Mouse (Mus musculus) stomach, embryonic 15.5 days (tissue): ENCODE results near the gene Mcm8. TPM values are rescaled to one million over a fixed set of nuclear protein-coding genes. Genes with fewer than 3 reads are reported as not detected.
A peak's percentile ranks its signal among the peaks of the same experiment; 100 is the strongest.

Source experiments
- ATAC-seq: fragments of 200-750 bp; cut with Nextera tagmentation; 2 replicates; pipeline ENCODE4 v1.8.0; 2017; ENCODE audit warnings: low read depth, moderate number of reproducible peaks, moderate TSS enrichment; ENCODE audit not compliant: insufficient read depth, low FRiP score
- H3K27ac ChIP-seq: fragments of 300-500 bp; sonication (generic); 2 replicates; pipeline ENCODE4 v1.5.1; 2015; ENCODE audit warnings: mild to moderate bottlenecking, inconsistent platforms
- H3K27me3 ChIP-seq: fragments of 300-500 bp; sonication (generic); replicated peaks from 2 replicates; pipeline ENCODE4 v1.6.1; 2015; ENCODE audit warnings: inconsistent platforms
- H3K36me3 ChIP-seq: fragments of 300-500 bp; sonication (generic); 2 replicates; pipeline ENCODE4 v1.6.1; 2015; ENCODE audit warnings: inconsistent platforms
- H3K4me1 ChIP-seq: fragments of 300-500 bp; sonication (generic); 2 replicates; pipeline ENCODE4 v1.6.1; 2015; ENCODE audit warnings: inconsistent platforms
- H3K4me2 ChIP-seq: fragments of 300-500 bp; sonication (generic); 2 replicates; pipeline ENCODE4 v1.6.1; 2015; ENCODE audit warnings: mild to moderate bottlenecking, inconsistent platforms
- H3K4me3 ChIP-seq: fragments of 300-500 bp; sonication (generic); replicated peaks from 2 replicates; pipeline ENCODE4 v1.5.1; 2015; ENCODE audit warnings: inconsistent platforms
- H3K9ac ChIP-seq: fragments of 300-500 bp; sonication (generic); 2 replicates; pipeline ENCODE4 v1.6.1; 2015; ENCODE audit warnings: inconsistent platforms
- H3K9me3 ChIP-seq: fragments of 300-500 bp; sonication (generic); 2 replicates; pipeline ENCODE4 v1.6.1; 2016; ENCODE audit warnings: inconsistent platforms
- WGBS: fragments of 180-500 bp; shearing (Covaris S2); methylation state at CpG from one replicate; pipeline ENCODE4 v1.1.7; 2015; 5-methylcytosine and 5-hydroxymethylcytosine counted together
- polyA plus RNA-seq: library from polyadenylated mRNA; unstranded; fragments of >200 nt; fragmentation: Nextera tagmentation; extraction: Ambion mirVana; gene quantifications from 2 replicates; pipeline ENCODE4 v1.2.1, GENCODE M21; 2015

Mcm8 gene
- polyA plus RNA-seq, 1 experiment from 2014 or later = 12.2 TPM

- Histone ChIP-seq H3K4me3 (peak overlapping the region; percentile 50), H3K36me3 (no peaks in the 10 kb centered on the region), H3K4me1 (peaks cover 8% of the 10 kb centered on the region), H3K27me3 (peaks cover 30% of the 10 kb centered on the region), H3K4me2 (peak overlapping the region; percentile 98), H3K9ac (no peak overlapping the region), H3K27ac (no peak overlapping the region), H3K9me3 (no peaks in the 10 kb centered on the region)
- whole genome bisulfite sequencing = under 1% methylated on average over 58 of the region's 58 CpGs
- peak; percentile 57 for ATAC-seq
Observed at GRCm38 (mm10) chr2:132879261-132880044, 63.5 kb downstream of the Mcm8 start.

GRCm38 (mm10) chr2:132880844-132881645 is 65.1 kb downstream of the Mcm8 start, which contains the start of gene Lrrn4:
Lrrn4 (minus strand) TSS chr2:132880891.
- Histone ChIP-seq H3K9ac (no peak within 1 kb of the TSS), H3K9me3 (no peaks in the 10 kb centered on the region), H3K4me1 (peaks cover 8% of the 10 kb centered on the region), H3K36me3 (no peaks in the 10 kb centered on the region), H3K27me3 (peaks cover 30% of the 10 kb centered on the region), H3K4me2 (peak within 1 kb of the TSS; percentile 98), H3K4me3 (peak within 1 kb of the TSS; percentile 50), H3K27ac (no peak within 1 kb of the TSS)
- 13% methylated on average over 12 of the region's 12 CpGs for WGBS
- no peak for ATAC-seq

- no peak overlapping the region for H3K9ac ChIP-seq
- H3K36me3 ChIP-seq = no peaks in the 10 kb centered on the region
- H3K4me3 ChIP-seq = no peak overlapping the region
- no peak overlapping the region for H3K4me2 ChIP-seq
- peaks cover 17% of the 10 kb centered on the region for H3K27me3 ChIP-seq
- H3K9me3 ChIP-seq = no peaks in the 10 kb centered on the region
- no peak overlapping the region for H3K27ac ChIP-seq
- peaks cover 3% of the 10 kb centered on the region for H3K4me1 ChIP-seq
- ATAC-seq = 0 out of 2 replicates have a peak, but pooled peaks have one; percentile 18
- WGBS = 38% methylated on average over 8 of the region's 8 CpGs
Observed at GRCm38 (mm10) chr2:132884303-132884967, 68.5 kb downstream of the Mcm8 start.

GRCm38 (mm10) chr2:132885312-132885711 is 69.4 kb downstream of the Mcm8 start:
- no peaks in the 10 kb centered on the region; the same call in 1 of the 2 replicates for H3K4me1 ChIP-seq
- peaks cover 11% of the 10 kb centered on the region; the same call in 1 of the 2 replicates for H3K27me3 ChIP-seq
- H3K9ac ChIP-seq = no peak overlapping the region
- H3K4me3 ChIP-seq = no peak overlapping the region
- WGBS = 86% methylated on average over 7 of the region's 7 CpGs
- ATAC-seq = no peak
- no peaks in the 10 kb centered on the region for H3K36me3 ChIP-seq
- no peak overlapping the region for H3K27ac ChIP-seq
- H3K9me3 ChIP-seq = no peaks in the 10 kb centered on the region
- H3K4me2 ChIP-seq = no peak overlapping the region

Other genes with a start within 250 kb of the Mcm8 start
- gene Gpcpd1, start 228.4 kb upstream of the Mcm8 start, polyA plus RNA-seq = 32.7 and 35.8 TPM in 2 replicates
- gene Shld1, start 129.2 kb upstream of the Mcm8 start, polyA plus RNA-seq = 12.1 and 13.6 TPM in 2 replicates
- gene Chgb, start 34.9 kb upstream of the Mcm8 start, polyA plus RNA-seq = 22.4 and 28.1 TPM in 2 replicates
- 27.2 and 29.8 TPM in 2 replicates for gene Trmt6, start 86 bp upstream of the Mcm8 start, polyA plus RNA-seq
- gene Crls1, start 30.5 kb downstream of the Mcm8 start, polyA plus RNA-seq = 30.8 and 35.9 TPM in 2 replicates
- 12.5 and 13.7 TPM in 2 replicates for gene Lrrn4, start 64.8 kb downstream of the Mcm8 start, polyA plus RNA-seq
- gene Fermt1, start 129.8 kb downstream of the Mcm8 start, polyA plus RNA-seq = 46.5 and 55.3 TPM in 2 replicates